Mouse (Mus musculus): Measurements from ENCODE around the gene Ccl25. TPM values are rescaled to one million over a fixed set of nuclear protein-coding genes. Genes with fewer than 3 reads are reported as not detected.
A peak's percentile ranks its signal among the peaks of the same experiment; 100 is the strongest.
"Not testable (repeated sequence)": the region's sequence is repeated elsewhere in the genome, so short reads cannot be mapped to it uniquely, and the experiment has no call there.

Ccl25 gene
- polyA plus RNA-seq, 1 experiment from 2014 or later, result 17.2 TPM

DNA sequence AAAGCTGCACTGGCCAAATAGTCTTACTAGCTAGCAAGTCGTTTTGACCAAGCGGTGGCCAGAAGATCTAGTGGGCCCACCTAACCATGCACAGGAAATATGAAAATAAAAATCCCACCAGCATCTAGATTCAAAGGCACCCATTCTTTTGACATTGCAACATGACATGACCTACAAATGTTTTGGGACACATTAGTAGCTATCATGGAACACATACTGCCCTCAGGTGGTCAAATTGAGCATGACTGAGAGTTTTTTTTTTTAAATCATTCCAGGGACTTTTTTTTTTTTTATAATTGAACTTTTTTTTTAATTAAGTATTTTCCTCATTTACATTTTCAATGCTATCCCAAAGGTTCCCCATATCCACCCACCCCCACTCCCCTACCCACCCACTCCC lies 47.6 kb downstream of the Ccl25 start:
- no peak for ATAC-seq (replicated peaks; ENCODE audit: low FRiP score)
- 70% methylated on average over 2 of the region's 2 CpGs for WGBS
- Histone ChIP-seq H3K4me3 (replicated peaks) (no peak overlapping the region), H3K4me2 (no peak overlapping the region), H3K27me3 (no peaks in the 10 kb centered on the region), H3K27ac (no peak overlapping the region), H3K36me3 (no peaks in the 10 kb centered on the region), H3K9me3 (replicated peaks) (no peaks in the 10 kb centered on the region), H3K9ac (no peak overlapping the region), H3K4me1 (no peaks in the 10 kb centered on the region)

- H3K27me3 ChIP-seq, result no peaks in the 10 kb centered on the region
- no peak overlapping the region for H3K4me3 ChIP-seq (replicated peaks)
- H3K4me1 ChIP-seq, result peaks cover 12% of the 10 kb centered on the region
- no peaks in the 10 kb centered on the region for H3K36me3 ChIP-seq
- no peaks in the 10 kb centered on the region for H3K9me3 ChIP-seq (replicated peaks)
- no peak overlapping the region for H3K27ac ChIP-seq
- no peak for ATAC-seq (replicated peaks; ENCODE audit: low FRiP score)
- no peak overlapping the region for H3K9ac ChIP-seq
- WGBS, result 81% methylated on average over 2 of the region's 2 CpGs
- no peak overlapping the region for H3K4me2 ChIP-seq
These were observed 76.4 kb downstream of the Ccl25 start for GRCm38 (mm10) chr8:4401442-4401841.

DNA sequence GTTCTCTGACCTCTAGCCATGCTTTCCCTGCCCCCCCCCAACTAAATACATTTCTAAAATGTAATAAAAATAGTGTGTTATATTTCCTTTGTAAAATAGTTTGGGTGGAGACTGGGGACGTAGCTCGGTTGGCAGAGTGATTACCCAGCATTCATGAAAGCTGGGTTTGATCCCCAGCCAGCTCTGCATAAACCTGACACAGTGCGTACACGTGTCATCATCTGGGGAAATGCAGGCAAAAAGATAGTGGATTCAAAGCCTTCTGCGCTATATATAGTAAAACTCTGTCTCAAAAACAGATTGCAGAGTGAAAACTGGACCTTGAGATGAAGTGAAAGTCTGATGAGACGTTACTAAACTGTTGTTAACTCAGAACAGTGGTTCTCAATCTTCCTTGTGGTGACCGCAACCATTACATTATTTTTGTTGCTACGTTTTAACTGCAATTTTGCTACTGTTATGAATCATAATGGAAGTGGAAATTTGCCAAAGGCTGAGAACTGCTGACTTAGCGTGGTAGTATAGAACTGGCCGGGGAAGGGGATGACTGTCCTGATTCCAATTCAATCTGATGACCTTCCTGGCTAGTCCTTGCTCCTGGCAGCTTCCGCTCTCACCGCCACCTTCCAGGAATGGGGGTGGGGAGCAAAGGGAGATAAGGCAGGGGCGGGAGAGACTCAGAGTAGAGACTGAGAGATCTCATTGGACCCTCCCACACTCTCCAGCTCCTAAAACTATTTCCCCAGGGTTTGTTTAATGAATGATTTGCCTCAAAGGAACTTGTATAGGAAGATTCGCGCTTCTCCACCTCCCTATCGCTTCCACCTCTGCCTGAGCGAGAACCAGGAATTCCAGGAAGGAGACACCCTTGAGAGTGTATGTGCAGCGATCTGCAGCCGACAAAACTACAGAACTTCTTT lies 79.2 kb downstream of the Ccl25 start:
- Histone ChIP-seq H3K9me3 (replicated peaks) (no peaks in the 10 kb centered on the region), H3K4me2 (peak overlapping the region; percentile 72), H3K36me3 (no peaks in the 10 kb centered on the region), H3K9ac (peak overlapping the region; percentile 23; the same call in 1 of the 2 replicates), H3K4me1 (peaks cover 12% of the 10 kb centered on the region), H3K4me3 (replicated peaks) (peak overlapping the region; percentile 43), H3K27me3 (no peaks in the 10 kb centered on the region), H3K27ac (peak overlapping the region; percentile 85)
- ATAC-seq (replicated peaks; ENCODE audit: low FRiP score), result peak; percentile 77
- 47% methylated on average over 19 of the region's 19 CpGs for WGBS

DNA sequence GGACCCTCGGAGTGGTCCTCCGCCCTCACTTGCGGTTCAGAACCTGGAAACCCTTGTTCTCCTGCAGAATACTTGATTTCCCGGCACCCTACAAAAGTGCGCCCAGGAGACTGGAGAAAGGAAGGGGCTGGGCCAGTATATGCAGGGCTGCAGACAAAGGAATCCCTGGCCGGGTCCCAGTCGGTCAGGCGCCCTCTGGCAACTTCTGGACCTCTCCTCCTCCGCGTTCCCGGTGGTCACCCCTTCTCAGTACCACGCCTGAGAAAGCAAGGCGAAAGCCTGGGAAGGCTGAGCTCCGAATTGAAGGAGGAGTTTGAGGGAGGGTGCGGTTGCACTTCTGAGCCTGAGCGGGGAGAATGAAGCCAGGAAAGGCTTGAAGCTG lies 79.9 kb downstream of the Ccl25 start:
- H3K4me3 ChIP-seq (replicated peaks), result peak overlapping the region; percentile 43
- H3K27ac ChIP-seq, result peak overlapping the region; percentile 85

GRCm38 (mm10) chr8:4408425-4408824 lies 83.4 kb downstream of the Ccl25 start:
- H3K36me3 ChIP-seq; H3K4me3 ChIP-seq (replicated peaks); H3K9ac ChIP-seq; H3K4me2 ChIP-seq; H3K27me3 ChIP-seq; H3K27ac ChIP-seq; H3K9me3 ChIP-seq (replicated peaks); ATAC-seq (replicated peaks; ENCODE audit: low FRiP score): not testable (repeated sequence)
- H3K4me1 ChIP-seq, result peaks cover 12% of the 10 kb centered on the region
- WGBS, result 71% methylated on average over 6 of the region's 6 CpGs

More for the DNA sequence above, 79.9 kb downstream of the Ccl25 start:
- Histone ChIP-seq H3K9ac (peak overlapping the region; percentile 23; the same call in 1 of the 2 replicates), H3K9me3 (replicated peaks) (no peaks in the 10 kb centered on the region), H3K36me3 (no peaks in the 10 kb centered on the region), H3K27me3 (no peaks in the 10 kb centered on the region), H3K4me1 (peaks cover 12% of the 10 kb centered on the region), H3K4me2 (peak overlapping the region; percentile 72)
- peak; percentile 94 for ATAC-seq (replicated peaks; ENCODE audit: low FRiP score)
- 11% methylated on average over 16 of the region's 16 CpGs for WGBS

Other genes starting within 250 kb of the Ccl25 start
- not detected in 2 replicates for gene Cd209f, start 219.4 kb upstream of the Ccl25 start, polyA plus RNA-seq (2015; fragmentation: Nextera tagmentation; extraction: Ambion mirVana)
- gene Cd209g, start 191.1 kb upstream of the Ccl25 start, polyA plus RNA-seq (2015; fragmentation: Nextera tagmentation; extraction: Ambion mirVana), result not detected in 2 replicates
- 23.7 and 28.8 TPM in 2 replicates for gene Evi5l, start 158.6 kb upstream of the Ccl25 start, polyA plus RNA-seq (2015; fragmentation: Nextera tagmentation; extraction: Ambion mirVana)
- gene Prr36, start 107.8 kb upstream of the Ccl25 start, polyA plus RNA-seq (2015; fragmentation: Nextera tagmentation; extraction: Ambion mirVana), result 4.4 and 4.9 TPM in 2 replicates
- gene Lrrc8e, start 98.4 kb upstream of the Ccl25 start, polyA plus RNA-seq (2015; fragmentation: Nextera tagmentation; extraction: Ambion mirVana), result 0.78 and 1.0 TPM in 2 replicates
- 28.0 and 31.5 TPM in 2 replicates for gene Map2k7, start 86.5 kb upstream of the Ccl25 start, polyA plus RNA-seq (2015; fragmentation: Nextera tagmentation; extraction: Ambion mirVana)
- 0.86 and 0.91 TPM in 2 replicates for gene Gm49320, start 86.3 kb upstream of the Ccl25 start, polyA plus RNA-seq (2015; fragmentation: Nextera tagmentation; extraction: Ambion mirVana)
- gene Tgfbr3l, start 77.0 kb upstream of the Ccl25 start, polyA plus RNA-seq (2015; fragmentation: Nextera tagmentation; extraction: Ambion mirVana), result 3.8 and 6.5 TPM in 2 replicates
- gene Snapc2, start 72.1 kb upstream of the Ccl25 start, polyA plus RNA-seq (2015; fragmentation: Nextera tagmentation; extraction: Ambion mirVana), result 56.1 and 62.9 TPM in 2 replicates
- gene Ctxn1, start 65.9 kb upstream of the Ccl25 start, polyA plus RNA-seq (2015; fragmentation: Nextera tagmentation; extraction: Ambion mirVana), result 98.6 and 110 TPM in 2 replicates
- gene Timm44, start 49.3 kb upstream of the Ccl25 start, polyA plus RNA-seq (2015; fragmentation: Nextera tagmentation; extraction: Ambion mirVana), result 64.5 and 69.5 TPM in 2 replicates
- gene Elavl1, start 203 bp downstream of the Ccl25 start, polyA plus RNA-seq (2015; fragmentation: Nextera tagmentation; extraction: Ambion mirVana), result 257 and 267 TPM in 2 replicates
- gene Cers4, start 167.8 kb downstream of the Ccl25 start, polyA plus RNA-seq (2015; fragmentation: Nextera tagmentation; extraction: Ambion mirVana), result 15.5 and 17.1 TPM in 2 replicates

All from kidney, embryonic 15.5 days (tissue).